Mouse (Mus musculus) neutrophil, adult 83 days (primary cell): ENCODE data around the gene Kif5c. TPM values are rescaled to one million over a fixed set of nuclear protein-coding genes. Genes with fewer than 3 reads are reported as not detected.

Source experiments
- total RNA-seq, 2 experiments: library from RNA; stranded (reverse); gene quantifications; one replicate each; pipeline ENCODE4 v1.2.4; 2023

Gene Kif5c
- under 1 TPM in 1 of 2 experiments, not detected in 1; 0.93 TPM for total RNA-seq

DNA sequence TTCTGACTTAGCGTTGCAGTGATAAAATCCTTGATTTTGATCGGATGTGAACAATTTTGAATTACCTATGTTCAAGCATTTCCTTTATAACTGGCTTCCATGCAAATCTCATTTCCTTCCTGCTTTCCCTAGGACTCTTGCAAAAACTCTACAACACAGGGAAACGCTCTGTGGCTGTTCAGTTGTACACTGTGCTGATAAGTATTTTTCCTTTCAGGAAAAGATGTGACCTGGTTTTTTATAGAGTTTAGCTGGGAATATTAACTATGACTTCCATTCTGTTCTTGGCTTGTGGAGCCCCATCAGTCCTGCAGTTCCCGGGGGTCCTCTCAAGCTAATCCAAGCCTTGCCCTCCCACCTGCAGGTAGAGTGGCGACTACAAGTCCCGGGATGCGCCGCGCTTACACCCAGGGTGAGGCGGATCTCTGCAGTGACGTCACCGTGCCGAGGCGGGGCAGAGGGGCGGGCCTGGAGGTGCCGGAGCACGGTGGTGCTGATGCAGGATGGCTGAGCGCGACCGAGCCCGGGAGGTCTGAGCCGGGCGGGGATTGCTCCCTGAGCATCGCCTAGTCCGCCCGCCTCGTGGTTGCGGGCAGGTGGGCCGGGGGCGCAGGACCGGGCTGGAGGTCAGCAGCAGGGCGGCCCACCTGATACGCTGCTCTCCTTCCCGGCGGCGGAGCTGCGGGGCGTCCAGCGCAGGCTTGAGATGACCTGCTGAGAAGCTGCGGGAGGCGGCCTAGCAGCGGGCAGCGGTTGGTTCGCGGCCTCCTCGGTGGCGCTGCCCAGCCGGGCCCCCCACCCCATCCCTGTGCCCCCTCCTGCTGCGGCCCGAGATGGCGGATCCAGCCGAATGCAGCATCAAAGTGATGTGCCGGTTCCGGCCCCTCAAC lies at the start of gene Kif5c:
Gene Kif5c, plus strand, starts transcription at position 470 of the 890 bp plus-strand sequence.

DNA sequence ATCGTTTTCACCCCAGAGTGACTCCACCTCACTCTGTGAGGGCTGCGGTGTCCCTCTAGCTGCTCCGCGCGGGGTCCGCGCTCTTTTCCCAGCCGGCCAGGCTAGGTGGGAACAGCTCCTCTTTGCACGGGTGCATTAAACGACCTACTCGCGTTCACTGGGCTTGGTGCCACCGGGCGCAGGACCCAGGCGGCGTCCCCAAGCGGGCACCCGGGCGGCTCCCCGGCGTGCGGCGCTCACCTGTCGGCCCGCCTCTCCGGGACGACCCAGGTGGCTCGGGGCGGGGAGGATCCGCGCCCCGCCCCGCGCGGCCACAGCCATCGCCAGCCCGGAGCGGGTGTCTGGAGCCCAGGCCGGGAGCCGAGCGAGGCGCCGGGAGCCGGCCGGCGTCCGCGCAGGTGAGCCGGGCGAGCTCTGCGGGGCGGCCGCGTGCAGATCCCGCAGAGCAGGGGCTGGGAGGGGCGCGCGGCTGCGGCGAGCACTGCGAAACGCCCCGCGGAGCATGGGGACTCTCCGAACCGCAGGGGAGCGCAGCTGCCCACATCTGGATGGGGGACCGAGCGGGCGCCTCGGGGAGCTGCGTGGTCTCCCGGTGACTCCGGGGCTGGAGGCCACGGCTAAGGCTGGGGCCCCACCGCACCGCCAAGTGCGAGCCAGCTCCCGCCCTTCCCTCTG lies 168.4 kb downstream of the Kif5c start, which contains the start of gene Lypd6b:
Gene Lypd6b, plus strand, starts transcription at position 313 of the 675 bp plus-strand sequence.

Other genes with a start within 250 kb of the Kif5c start
- 10 to 100 TPM; 28.7 to 31.1 TPM for gene Epc2, start 167.8 kb upstream of the Kif5c start, total RNA-seq
- gene Lypd6b, start 168.4 kb downstream of the Kif5c start, total RNA-seq, result 1 to 10 TPM; 6.0 TPM